Mouse (Mus musculus) fibroblast of lung, adult 2 months (primary cell): ENCODE data around the gene Dapk3.

Experiments used
- DNase-seq: peaks from one replicate; pipeline ENCODE4 v3.0.0-alpha.2; 2011; ENCODE audit warnings: low read depth

Gene Dapk3

DNA sequence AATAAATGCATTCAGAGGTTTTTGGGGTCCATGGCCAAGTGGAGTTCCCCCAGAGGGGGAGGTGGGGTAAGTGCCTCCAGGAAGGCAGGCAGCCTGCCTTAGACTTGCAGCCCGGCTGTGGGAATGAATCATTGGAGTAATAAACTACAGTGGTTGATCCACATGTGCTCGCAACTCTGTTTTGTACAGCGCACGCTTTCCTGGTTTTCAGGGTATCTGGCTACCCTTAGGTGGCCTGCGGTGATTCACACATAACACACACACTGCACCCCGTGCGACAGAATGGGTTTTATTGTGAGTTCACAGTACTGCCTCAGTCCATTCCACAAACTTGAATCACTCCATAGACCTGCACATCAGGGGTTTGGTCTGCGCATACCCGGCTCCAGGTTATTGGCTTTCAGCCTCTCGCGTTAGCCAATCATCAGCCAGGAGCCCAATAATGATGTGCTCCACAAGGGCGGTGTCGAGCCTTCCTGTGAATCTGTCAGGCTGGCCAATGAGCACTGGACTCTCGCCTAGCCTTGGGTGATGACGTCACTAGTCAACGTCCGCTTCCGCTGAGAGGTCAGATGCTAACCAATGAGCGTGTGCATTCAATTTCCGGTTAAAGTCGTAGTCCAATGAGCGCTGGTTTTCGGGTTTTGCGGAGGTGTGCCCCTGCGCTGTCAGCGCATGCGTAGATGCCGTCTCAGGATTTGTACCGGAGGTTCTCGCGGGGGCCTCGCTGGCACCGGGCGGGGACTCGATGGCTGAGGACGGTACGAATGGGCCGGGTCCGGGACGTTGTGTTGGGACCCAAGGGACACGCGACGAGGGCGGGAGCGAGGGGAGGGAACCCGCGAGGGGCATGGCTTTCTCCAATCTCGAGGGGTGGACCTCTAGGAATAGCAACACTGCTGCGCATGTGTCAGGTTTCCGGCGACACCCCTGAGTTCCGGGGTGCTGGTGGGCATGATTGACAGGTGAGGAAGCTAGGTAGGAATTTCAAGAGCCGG is at the start of gene Dapk3:
Gene Dapk3, plus strand, starts transcription at position 670 of the 998 bp plus-strand sequence.
- peak; percentile 100 for DNase-seq

- DNase-seq: no peak
Measured at GRCm38 (mm10) chr10:81134181-81134587, 48.6 kb upstream of the Dapk3 start.

DNA sequence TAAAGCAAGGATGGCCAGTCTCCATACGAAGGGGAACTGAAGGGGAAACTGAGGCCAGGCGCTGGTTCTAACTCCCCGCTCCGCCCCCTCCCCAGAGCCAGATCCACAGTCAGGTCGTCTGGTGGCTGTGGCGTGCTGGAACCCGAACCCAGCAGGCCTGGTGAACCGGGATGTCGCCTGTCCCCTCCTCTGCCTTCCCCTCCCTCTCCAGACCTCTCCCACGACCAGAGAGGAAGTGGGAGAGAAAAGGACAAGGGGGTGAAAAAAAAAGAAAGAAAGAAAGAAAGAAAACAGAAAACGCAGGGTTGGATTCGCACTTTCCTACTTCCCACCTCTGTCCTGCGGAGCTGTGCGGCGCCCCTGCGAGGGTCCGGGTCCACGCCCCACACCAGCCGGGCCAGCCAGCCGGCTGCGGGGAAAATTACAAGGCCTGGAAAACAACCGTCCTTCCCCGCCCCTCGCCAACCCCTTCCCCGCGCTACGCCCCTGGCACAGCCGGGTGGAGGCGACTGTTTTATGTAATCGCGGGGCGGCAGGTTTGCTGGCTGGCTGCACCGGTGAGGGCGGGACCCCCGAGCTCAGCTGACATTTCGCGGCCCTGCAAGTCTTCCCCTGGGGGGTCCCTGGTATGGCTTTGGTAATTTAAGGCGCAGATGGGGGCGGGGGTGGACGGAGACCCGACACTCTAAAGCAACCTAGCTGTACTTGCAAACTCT is 47.7 kb upstream of the Dapk3 start, which contains the start of gene Zbtb7a:
Gene Zbtb7a, plus strand, starts transcription at position 255 of the 716 bp plus-strand sequence.
- DNase-seq: no peak

DNA sequence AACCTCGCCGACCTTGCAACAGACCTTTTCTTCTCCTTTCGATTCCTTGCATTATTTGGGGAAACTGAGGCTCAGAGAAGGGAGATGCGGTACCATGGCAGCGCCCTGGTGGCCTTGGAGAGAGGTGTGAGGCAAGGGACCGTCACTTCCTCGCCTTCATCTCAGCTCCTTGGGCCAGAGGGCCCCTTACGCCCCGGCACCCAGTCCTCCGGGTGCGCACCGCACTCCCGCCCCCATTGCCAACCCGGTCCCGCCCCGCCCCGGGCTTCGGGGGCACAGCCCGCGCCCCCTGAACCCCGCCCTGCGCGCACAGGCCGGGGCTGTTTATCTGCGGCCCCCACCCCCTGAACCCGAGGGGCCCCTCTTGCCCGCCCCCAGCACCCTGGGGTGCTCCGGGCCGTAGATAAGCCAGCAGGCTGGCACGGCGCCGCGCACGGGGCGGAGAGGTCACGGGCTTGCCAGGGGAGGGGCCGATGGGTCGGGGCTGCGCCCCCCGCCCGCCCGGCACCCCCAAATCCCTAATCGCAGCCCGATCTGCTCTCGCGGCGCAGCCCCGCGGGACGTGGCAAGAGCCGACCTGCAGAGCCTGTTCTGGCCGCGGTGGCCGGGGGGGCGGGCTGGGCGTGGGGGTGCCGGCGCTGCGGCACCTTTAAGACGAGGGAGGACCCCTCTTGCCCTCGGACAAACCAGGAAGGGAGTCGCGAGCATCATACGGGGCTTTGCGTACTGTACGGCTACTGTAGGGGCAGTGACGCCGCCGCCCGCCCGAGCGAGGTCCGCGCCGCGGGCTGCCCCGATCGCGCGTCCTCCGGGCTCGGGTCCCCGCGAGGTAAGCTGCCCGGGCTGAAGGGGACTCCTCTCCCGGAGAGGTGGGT is 46.7 kb upstream of the Dapk3 start:
- no peak for DNase-seq

DNA sequence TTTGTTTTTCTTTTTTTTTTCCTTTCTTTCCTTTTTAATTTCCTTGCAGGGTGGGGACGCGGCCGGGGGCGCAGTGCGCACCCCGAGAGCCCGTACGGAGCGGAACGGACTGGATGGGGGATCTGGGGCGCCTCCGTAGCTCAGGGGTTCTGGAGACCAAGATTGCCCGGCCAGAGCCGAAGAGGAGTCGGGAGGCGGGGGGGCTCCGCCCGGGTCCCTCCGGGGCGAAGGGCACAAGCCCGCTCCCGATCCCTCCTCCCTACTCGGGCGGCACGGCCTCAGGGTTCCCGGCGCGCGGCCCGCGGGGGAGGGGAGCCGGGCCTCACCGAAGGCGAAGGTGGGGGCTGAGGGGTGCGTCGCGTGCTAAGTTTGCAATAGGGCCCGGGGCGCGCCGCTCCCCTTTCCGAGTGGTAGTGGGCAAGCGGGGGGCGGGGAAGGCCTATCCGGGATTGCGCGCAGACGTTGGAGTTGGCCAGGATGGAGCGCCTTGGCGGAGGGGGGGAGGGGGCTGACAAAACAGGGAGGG is 46.0 kb upstream of the Dapk3 start:
- no peak for DNase-seq

DNA sequence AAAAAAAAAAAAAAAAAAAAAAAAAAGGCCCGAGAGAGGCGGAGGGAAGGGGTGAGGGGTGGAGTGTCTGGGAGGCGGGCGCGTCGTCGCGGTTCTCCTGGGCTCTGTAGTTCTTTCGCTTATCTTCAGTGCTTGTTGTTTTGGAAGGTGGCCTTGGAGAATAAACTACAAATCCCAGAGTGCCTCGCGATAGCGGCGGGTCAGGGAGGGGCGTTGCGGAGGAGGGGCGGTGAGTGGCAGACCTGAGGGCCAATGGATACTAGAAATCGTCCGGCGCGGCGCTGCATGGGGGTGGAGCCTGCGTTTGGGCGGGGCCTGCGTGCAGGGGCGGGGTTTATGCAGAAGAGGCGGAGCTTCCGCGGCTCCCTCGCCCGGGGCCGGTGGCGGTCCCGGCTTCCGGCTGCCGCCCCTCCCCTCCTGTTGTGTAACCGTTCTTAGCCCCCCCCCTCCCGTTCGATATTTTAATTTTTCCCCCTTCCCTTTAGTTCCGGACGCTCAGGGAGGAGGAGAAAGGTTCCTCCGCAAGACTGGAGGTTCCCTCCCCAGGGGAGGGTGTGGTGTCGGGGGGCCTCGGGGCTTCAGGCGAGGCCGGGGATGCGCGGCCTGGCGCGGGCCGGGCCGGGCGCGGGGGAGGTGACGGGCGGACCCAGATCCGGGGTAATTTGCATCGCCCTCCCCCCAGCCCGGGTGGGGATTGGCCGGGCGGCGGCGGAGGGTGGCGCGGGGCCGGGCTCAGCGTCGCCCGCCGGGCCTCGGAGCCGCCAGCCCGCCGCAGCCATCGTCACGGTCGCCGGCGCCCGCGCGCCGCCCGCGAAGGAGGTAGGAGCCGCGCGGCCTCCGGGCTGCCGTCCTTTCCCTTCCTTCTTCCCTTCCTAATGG is 45.3 kb upstream of the Dapk3 start:
- DNase-seq: peak; percentile 95

GRCm38 (mm10) chr10:81138131-81138782 is 44.5 kb upstream of the Dapk3 start:
- no peak for DNase-seq

GRCm38 (mm10) chr10:81138821-81139528 is 43.8 kb upstream of the Dapk3 start:
- DNase-seq: no peak

DNA sequence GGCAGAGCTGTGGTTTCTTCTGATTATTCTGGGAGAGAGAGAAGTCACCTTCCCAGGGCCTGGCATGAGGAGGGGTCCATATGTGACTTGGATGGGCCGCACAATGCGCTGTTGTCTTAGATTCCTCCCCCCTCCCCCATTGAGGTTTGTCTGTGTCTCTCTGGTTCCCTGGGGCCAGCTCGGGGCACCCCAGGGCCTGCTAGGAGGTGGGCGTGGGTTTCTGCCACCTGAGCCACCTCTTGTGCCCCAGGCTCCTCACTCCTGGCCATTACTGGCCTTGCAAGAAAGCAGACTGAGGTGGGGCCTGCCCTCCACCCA is 43.3 kb upstream of the Dapk3 start:
- DNase-seq: no peak

GRCm38 (mm10) chr10:81140005-81140404 is 42.8 kb upstream of the Dapk3 start:
- no peak for DNase-seq

DNA sequence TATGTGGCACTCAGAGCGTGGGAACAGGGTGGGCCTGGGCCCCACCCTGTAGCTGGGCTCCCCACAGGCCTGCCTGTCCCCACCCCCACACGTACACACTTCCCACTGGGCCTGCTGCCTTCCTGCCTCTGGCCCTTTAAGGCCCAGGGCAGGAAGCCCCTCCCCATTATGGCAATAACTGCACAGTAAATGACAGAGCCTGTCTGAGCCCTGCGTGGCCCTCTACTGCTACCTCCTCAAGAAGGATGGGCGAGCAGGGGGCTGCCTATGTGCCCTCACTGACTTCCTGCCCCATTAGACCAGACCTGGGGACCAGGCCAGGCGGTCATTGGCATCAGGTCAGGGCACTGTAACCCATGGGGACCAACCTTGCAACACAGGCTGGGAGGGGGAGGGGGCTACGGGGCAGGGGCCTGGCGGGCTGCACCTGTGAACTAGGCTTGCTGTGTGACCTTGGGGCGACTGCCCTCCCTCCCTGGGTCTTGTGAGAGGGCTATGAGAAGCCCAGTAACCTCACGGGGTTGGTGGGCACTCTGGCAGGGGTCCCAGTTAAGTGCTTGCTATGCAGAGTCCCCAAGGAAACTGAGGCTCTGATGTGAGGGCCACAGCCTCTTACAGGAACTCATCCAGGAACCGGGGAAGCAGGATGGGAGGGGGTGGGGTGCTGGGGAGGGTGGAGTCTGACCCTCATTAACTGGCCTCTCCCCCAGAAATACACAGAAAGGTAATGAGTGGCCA is 41.9 kb upstream of the Dapk3 start:
- DNase-seq: no peak

- DNase-seq: no peak
Measured at GRCm38 (mm10) chr10:81141455-81142210, 41.2 kb upstream of the Dapk3 start.

DNA sequence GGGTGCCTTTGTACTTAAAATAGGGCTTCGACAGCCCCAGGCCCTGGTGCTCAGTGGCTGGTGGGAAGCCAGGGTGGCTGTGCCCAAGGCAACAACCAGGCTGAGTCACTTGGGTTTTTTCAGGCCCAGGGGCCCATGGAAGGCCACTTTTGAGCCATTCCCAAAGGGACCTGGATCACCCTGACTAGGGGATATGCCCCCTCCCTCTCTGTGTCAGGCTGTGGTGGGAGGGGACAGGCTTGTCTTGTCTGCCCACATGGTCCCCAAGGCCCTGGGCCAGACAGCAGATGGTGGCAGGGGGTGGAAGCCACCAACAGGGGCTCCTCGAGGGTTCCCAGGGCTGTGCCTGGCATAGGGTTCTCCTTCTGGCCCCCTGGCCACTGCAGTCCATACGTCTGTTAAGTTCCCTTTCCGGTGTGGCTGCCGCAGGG is 40.2 kb upstream of the Dapk3 start:
- DNase-seq: no peak

- DNase-seq: no peak
Measured at GRCm38 (mm10) chr10:81143157-81143633, 39.6 kb upstream of the Dapk3 start.

DNA sequence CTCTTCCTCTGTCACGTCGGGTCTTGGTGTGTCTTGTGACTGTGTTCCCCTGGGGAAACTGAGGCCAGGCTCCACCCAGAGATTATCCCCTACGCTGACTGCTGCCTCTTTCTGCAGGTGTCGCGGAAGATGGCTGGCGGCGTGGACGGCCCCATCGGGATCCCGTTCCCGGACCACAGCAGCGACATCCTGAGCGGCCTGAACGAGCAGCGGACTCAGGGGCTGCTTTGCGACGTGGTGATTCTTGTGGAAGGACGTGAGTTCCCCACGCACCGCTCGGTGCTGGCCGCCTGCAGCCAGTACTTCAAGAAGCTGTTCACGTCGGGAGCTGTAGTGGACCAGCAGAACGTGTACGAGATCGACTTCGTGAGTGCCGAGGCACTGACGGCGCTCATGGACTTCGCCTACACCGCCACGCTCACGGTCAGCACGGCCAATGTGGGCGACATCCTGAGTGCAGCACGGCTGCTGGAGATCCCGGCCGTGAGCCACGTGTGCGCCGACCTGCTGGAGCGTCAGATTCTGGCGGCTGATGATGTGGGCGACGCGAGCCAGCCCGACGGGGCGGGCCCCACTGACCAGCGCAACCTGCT is 38.9 kb upstream of the Dapk3 start:
- no peak for DNase-seq

- no peak for DNase-seq
Measured at GRCm38 (mm10) chr10:81144667-81145066, 38.1 kb upstream of the Dapk3 start.

DNA sequence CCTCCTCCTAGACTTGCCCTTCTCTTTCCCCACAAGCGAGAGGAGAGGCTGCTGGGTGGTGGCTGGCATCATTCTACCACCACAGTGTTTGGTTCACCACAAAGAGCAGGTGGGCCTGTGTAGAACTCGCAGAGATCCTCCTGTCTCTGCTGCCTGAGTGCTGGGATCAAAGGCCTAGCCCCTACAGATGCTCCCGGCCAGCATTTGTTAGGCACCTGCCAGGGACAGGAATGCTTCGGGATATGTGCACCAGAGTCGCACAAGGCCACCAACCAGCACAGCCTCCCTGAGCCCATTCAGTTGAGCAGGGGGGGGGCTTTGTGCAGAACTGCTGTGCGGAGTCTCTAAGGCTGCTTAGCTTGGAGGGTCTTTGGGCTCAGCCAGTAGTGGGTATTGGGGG is 37.5 kb upstream of the Dapk3 start:
- DNase-seq: no peak

DNA sequence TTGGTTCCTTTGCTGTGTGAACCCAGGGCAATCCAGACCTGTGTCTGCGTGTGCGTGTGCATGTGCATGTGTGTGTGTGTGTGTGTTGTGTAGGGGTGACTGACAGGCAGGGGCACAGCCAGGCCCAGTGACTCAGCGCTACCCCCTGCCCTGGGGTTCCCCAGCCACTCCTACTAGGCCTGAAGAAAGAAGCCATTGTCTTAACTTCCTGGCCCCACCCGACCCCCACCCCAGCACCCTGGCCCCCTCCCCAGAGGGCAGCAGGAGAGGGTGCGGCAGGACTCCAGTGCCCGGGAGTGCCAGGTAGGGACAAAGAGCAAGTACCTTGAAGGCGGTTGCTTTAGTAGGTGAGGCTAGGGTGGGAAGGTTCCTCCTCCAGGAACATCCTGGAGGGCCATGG is 37.0 kb upstream of the Dapk3 start:
- no peak for DNase-seq
